Mouse (Mus musculus): ENCODE data around the gene Gm9. TPM values are rescaled to one million over a fixed set of nuclear protein-coding genes. Genes with fewer than 3 reads are reported as not detected.
"Not testable (repeated sequence)": the region's sequence is repeated elsewhere in the genome, so short reads cannot be mapped to it uniquely, and the experiment has no call there.

The Gm9 gene
- polyA plus RNA-seq (2015; fragmentation: Nextera tagmentation; extraction: Ambion mirVana): not detected in 2 replicates

DNA sequence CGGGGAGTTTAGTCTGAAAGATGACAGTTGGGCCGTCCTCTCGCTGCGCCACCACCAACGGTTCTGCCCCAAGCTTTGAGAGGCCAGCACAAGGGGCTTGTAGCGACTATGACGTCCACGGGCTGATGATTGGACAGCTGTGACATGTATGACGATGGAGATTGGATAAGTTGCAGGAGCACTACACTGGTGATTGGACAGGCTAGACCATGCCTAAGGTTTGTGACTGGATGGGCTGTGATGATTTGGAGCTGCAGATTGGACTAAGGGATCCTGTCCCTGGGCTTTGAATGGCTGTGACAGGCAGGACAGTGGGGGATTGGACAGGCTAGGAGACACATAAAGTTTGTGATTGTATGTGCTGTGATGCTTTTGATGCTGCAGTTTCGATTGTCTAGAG, at the start of gene Gm9:
TSS of gene Gm9 (minus strand) at position 101 of the 400 bp plus-strand sequence.
- WGBS: 90% methylated on average over 10 of the region's 10 CpGs
- no peaks in the 10 kb centered on the region for H3K9me3 ChIP-seq (replicated peaks)

GRCm38 (mm10) chrX:37249619-37250018, 38.8 kb upstream of the Gm9 start, which contains the start of gene Rhox3a:
Gene Rhox3a, plus strand, starts transcription at chrX:37249919.
- not testable (repeated sequence) for H3K27me3 ChIP-seq (replicated peaks); ATAC-seq (ENCODE audit: low FRiP score)
- WGBS: 82% methylated on average over 1 of the region's 3 CpGs

More for the DNA sequence above, at the start of gene Gm9:
- no peaks in the 10 kb centered on the region for H3K27me3 ChIP-seq (replicated peaks)
- H3K4me2 ChIP-seq: no peak within 1 kb of the TSS
- no peaks in the 10 kb centered on the region for H3K36me3 ChIP-seq
- ATAC-seq (ENCODE audit: low FRiP score): no peak
- H3K27ac ChIP-seq (replicated peaks): no peak within 1 kb of the TSS
- no peaks in the 10 kb centered on the region for H3K4me1 ChIP-seq
- no peak within 1 kb of the TSS for H3K4me3 ChIP-seq (replicated peaks)
- no peak within 1 kb of the TSS for H3K9ac ChIP-seq (replicated peaks)

GRCm38 (mm10) chrX:37244676-37245075, 33.8 kb upstream of the Gm9 start, which contains the start of gene Rhox2a:
Gene Rhox2a, plus strand, starts transcription at chrX:37244976.
- not testable (repeated sequence) for H3K4me3 ChIP-seq (replicated peaks); ATAC-seq (ENCODE audit: low FRiP score)
- no CpG with 5 or more reads among the region's 9 CpGs for WGBS

More at GRCm38 (mm10) chrX:37249619-37250018, 38.8 kb upstream of the Gm9 start, which contains the start of gene Rhox3a:
- H3K4me3 ChIP-seq (replicated peaks); H3K4me2 ChIP-seq; H3K27ac ChIP-seq (replicated peaks); H3K9ac ChIP-seq (replicated peaks); H3K4me1 ChIP-seq; H3K9me3 ChIP-seq (replicated peaks); H3K36me3 ChIP-seq: not testable (repeated sequence)

GRCm38 (mm10) chrX:37222158-37222557, 11.3 kb upstream of the Gm9 start, which contains the start of gene Rhox1:
Gene Rhox1, minus strand, starts transcription at chrX:37222258.
- 82% methylated on average over 1 of the region's 1 CpGs for WGBS
- not testable (repeated sequence) for H3K27ac ChIP-seq (replicated peaks); H3K9ac ChIP-seq (replicated peaks); H3K36me3 ChIP-seq; ATAC-seq (ENCODE audit: low FRiP score); H3K4me2 ChIP-seq; H3K4me1 ChIP-seq; H3K9me3 ChIP-seq (replicated peaks); H3K4me3 ChIP-seq (replicated peaks); H3K27me3 ChIP-seq (replicated peaks)

More at GRCm38 (mm10) chrX:37244676-37245075, 33.8 kb upstream of the Gm9 start, which contains the start of gene Rhox2a:
- H3K9ac ChIP-seq (replicated peaks); H3K4me2 ChIP-seq; H3K27me3 ChIP-seq (replicated peaks); H3K9me3 ChIP-seq (replicated peaks); H3K36me3 ChIP-seq; H3K27ac ChIP-seq (replicated peaks); H3K4me1 ChIP-seq: not testable (repeated sequence)

DNA sequence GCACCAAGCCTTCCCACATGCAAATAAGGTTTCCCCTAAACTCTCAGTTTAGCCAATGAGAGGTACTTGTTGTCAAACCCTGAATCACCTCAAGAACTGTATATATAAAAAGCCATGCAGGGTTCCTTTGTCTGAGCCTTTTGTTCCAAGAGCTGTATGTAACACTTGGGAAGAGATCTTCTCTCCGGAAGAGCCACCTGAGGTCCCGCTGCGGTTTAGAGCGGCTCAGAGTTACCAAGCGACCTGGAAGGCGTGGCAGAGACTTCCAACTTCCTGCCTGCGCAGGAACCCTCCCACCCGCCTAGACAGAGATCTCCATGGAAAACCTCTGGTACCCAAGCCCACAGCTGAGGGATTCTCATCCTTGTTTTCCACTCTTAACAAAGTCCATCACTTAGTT, 12.2 kb downstream of the Gm9 start:
- Histone ChIP-seq H3K9ac (replicated peaks) (no peak overlapping the region), H3K4me3 (replicated peaks) (no peak overlapping the region), H3K36me3 (no peaks in the 10 kb centered on the region), H3K4me2 (no peak overlapping the region), H3K27ac (replicated peaks) (no peak overlapping the region), H3K4me1 (no peaks in the 10 kb centered on the region), H3K27me3 (replicated peaks) (no peaks in the 10 kb centered on the region), H3K9me3 (replicated peaks) (no peaks in the 10 kb centered on the region)
- 58% methylated on average over 8 of the region's 8 CpGs for whole genome bisulfite sequencing
- ATAC-seq (ENCODE audit: low FRiP score): no peak

DNA sequence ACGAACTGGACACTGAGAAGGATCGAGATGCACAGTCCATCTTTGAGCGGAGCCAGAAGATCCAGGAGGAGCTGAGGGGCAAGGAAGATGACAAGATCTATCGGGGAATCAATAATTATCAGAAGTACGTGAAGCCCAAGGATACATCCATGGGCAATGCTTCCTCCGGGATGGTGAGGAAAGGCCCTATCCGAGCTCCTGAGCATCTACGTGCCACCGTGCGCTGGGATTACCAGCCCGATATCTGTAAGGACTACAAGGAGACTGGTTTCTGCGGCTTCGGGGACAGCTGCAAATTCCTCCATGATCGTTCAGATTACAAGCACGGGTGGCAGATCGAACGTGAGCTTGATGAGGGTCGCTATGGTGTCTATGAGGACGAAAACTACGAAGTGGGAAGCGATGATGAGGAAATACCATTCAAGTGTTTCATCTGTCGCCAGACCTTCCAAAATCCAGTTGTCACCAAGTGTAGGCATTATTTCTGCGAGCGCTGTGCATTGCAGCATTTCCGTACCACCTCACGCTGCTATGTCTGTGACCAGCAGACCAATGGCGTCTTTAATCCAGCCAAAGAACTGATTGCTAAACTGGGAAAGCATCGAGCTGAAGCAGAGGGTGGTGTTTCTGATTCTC, 19.0 kb downstream of the Gm9 start:
- Histone ChIP-seq H3K4me2 (peak overlapping the region; percentile 57), H3K4me3 (replicated peaks) (peak overlapping the region; percentile 53), H3K4me1 (peaks cover 16% of the 10 kb centered on the region; the same call in 1 of the 2 replicates), H3K27me3 (replicated peaks) (no peaks in the 10 kb centered on the region), H3K36me3 (0 out of 2 replicates have a peak, but pooled peaks cover 2% of the 10 kb centered on the region), H3K27ac (replicated peaks) (peak overlapping the region; percentile 84), H3K9ac (replicated peaks) (peak overlapping the region; percentile 51), H3K9me3 (replicated peaks) (no peaks in the 10 kb centered on the region)
- ATAC-seq (ENCODE audit: low FRiP score): peak; percentile 56
- WGBS: 23% methylated on average over 28 of the region's 28 CpGs

DNA sequence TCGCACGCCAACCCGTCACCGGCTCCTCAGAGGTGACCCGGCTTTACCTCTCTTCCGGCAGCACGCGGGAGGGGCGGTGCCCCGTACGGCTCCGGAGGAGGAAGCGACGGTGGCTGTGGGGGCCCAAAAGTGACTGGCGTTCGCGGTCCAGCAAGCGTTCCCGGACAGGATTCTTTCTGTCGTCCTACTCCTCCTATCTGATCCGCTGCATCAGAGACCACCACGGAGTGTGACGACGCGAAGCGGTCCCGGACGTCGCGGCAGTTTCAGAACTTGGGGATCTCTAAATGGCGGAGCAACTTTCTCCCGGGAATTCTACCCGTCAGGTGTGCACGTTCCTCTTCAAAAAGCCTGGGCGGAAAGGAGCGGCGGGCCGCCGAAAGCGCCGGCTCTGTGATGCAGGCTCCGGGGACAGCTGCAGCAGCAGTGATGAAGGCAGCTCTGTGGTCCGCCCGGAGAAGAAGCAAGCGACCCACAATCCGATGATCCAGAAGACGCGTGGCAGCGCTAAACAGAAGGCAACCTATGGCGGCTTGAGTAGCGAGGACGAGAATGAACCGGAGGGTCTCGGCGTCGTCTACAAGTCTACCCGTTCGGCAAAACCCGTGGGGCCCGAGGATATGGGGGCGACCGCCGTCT, 19.6 kb downstream of the Gm9 start, which contains the start of the genes Ndufa1 and Rnf113a1:
TSS of gene Ndufa1 (minus strand) at position 59 of the 639 bp plus-strand sequence.
TSS of gene Rnf113a1 (plus strand) at position 141 of the 639 bp plus-strand sequence.
- Histone ChIP-seq H3K36me3 (0 out of 2 replicates have a peak, but pooled peaks cover 2% of the 10 kb centered on the region), H3K9me3 (replicated peaks) (no peaks in the 10 kb centered on the region), H3K4me2 (peak within 1 kb of the TSS; percentile 57), H3K4me1 (peaks cover 16% of the 10 kb centered on the region; the same call in 1 of the 2 replicates), H3K27me3 (replicated peaks) (no peaks in the 10 kb centered on the region), H3K27ac (replicated peaks) (peak within 1 kb of the TSS; percentile 84), H3K9ac (replicated peaks) (peak within 1 kb of the TSS; percentile 51), H3K4me3 (replicated peaks) (peak within 1 kb of the TSS; percentile 53)
- WGBS: 20% methylated on average over 62 of the region's 63 CpGs
- ATAC-seq (ENCODE audit: low FRiP score): peak; percentile 92

GRCm38 (mm10) chrX:37190755-37191104, 20.1 kb downstream of the Gm9 start:
- H3K4me1 ChIP-seq: peaks cover 16% of the 10 kb centered on the region; the same call in 1 of the 2 replicates
- H3K9me3 ChIP-seq (replicated peaks): no peaks in the 10 kb centered on the region
- peak; percentile 57; the same call in 1 of the 2 replicates for ATAC-seq (ENCODE audit: low FRiP score)
- peak overlapping the region; percentile 51 for H3K9ac ChIP-seq (replicated peaks)
- peak overlapping the region; percentile 53 for H3K4me3 ChIP-seq (replicated peaks)
- peak overlapping the region; percentile 84 for H3K27ac ChIP-seq (replicated peaks)
- 0 out of 2 replicates have a peak, but pooled peaks cover 2% of the 10 kb centered on the region for H3K36me3 ChIP-seq
- 24% methylated on average over 20 of the region's 20 CpGs for WGBS
- H3K4me2 ChIP-seq: peak overlapping the region; percentile 57
- no peaks in the 10 kb centered on the region for H3K27me3 ChIP-seq (replicated peaks)

DNA sequence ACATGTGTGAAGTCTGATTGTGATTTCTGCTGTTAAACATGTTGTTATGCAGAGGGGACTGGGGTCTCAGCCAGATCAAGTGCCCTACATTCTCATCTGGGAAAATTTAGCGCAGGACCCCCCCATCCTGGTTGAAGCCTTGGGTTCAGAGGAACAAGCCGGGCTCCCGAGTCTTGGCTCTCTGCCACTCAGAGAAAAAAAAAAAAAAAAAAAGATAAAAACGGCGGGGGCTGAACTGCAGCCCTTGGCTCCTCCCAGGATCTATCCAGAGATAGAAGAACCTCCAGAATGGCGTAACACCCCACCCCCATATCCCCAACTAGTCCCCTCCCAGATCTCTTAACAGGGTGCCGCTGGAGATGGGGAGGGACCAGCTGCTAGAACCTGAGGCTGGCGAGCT, 26.4 kb downstream of the Gm9 start:
- H3K4me3 ChIP-seq (replicated peaks); H3K27me3 ChIP-seq (replicated peaks); H3K9ac ChIP-seq (replicated peaks); ATAC-seq (ENCODE audit: low FRiP score); H3K4me1 ChIP-seq; H3K36me3 ChIP-seq; H3K4me2 ChIP-seq; H3K27ac ChIP-seq (replicated peaks); H3K9me3 ChIP-seq (replicated peaks): not testable (repeated sequence)
- WGBS: 78% methylated on average over 8 of the region's 8 CpGs

- H3K4me3 ChIP-seq (replicated peaks): no peak within 1 kb of the TSS
- ATAC-seq (ENCODE audit: low FRiP score): no peak
- H3K36me3 ChIP-seq: no peaks in the 10 kb centered on the region
- no peaks in the 10 kb centered on the region for H3K9me3 ChIP-seq (replicated peaks)
- H3K27ac ChIP-seq (replicated peaks): no peak within 1 kb of the TSS
- H3K27me3 ChIP-seq (replicated peaks): no peaks in the 10 kb centered on the region
- no peaks in the 10 kb centered on the region for H3K4me1 ChIP-seq
- 49% methylated on average over 5 of the region's 5 CpGs for WGBS
- H3K4me2 ChIP-seq: no peak within 1 kb of the TSS
- H3K9ac ChIP-seq (replicated peaks): no peak within 1 kb of the TSS
Measured at GRCm38 (mm10) chrX:37168742-37169141, 42.1 kb downstream of the Gm9 start, which contains the start of gene Akap14. Gene Akap14, minus strand, starts transcription at chrX:37168842.

DNA sequence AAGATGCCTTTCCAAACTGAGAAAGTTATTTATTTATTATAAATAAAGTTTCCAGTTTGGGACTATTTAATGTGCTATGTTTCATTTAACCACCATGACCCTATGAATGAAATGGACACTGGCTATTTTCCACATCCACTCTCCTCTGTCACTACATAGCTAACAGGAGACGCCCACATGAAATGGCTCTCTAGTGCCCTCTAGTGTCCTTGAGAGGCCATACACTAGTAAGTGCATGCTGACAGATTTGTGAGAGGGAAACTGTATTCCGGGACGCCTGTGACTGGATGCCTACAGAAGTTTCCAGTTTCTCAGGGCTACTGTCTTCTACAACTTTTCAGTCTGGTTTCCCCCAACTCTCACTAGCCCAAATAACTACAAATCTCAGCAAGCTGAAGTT, 43.8 kb downstream of the Gm9 start:
- WGBS: 43% methylated on average over 3 of the region's 3 CpGs
- no peak overlapping the region for H3K27ac ChIP-seq (replicated peaks)
- no peak overlapping the region for H3K9ac ChIP-seq (replicated peaks)
- H3K36me3 ChIP-seq: no peaks in the 10 kb centered on the region
- H3K4me2 ChIP-seq: no peak overlapping the region
- no peaks in the 10 kb centered on the region for H3K9me3 ChIP-seq (replicated peaks)
- no peak for ATAC-seq (ENCODE audit: low FRiP score)
- H3K4me3 ChIP-seq (replicated peaks): no peak overlapping the region
- H3K4me1 ChIP-seq: no peaks in the 10 kb centered on the region
- no peaks in the 10 kb centered on the region for H3K27me3 ChIP-seq (replicated peaks)
